In genomic region chr5:116421791-116422481, GRCm38 (mm10) we compare ENCODE assay signal across 9 mouse cellular contexts. TPM values are rescaled to one million over a fixed set of nuclear protein-coding genes. Genes with fewer than 3 reads are reported as not detected.
A peak's percentile ranks its signal among the peaks of the same experiment; 100 is the strongest.
DNase-seq lines count a peak whose midpoint lies in the region; ATAC-seq lines count a peak whose summit lies in the region.
"Had no signal": no experiment of that assay in that cellular context is flagged by ENCODE, and none has a peak within 500 bp of the region (broad histone marks: within the 10 kb centered on the region; RNA-seq: fewer than 3 reads in every experiment).

No protein-coding gene starts in this region.

- H3K4me3 ChIP-seq in embryonic facial prominence, embryonic 11.5 days (ENCODE audit: low read depth, low read length) = peak overlapping the region; percentile 31
- H3K4me3 ChIP-seq in hindbrain, embryonic 15.5 days = peak overlapping the region; percentile 14; the same call in 1 of the 2 replicates
- H3K4me3 ChIP-seq: megakaryocyte, embryonic 14.5 days had no signal

- peak; percentile 14 for DNase-seq in kidney, postnatal 10 days
- DNase-seq in kidney, postnatal 14 days = no peak
- no peak for DNase-seq in embryonic facial prominence, embryonic 11.5 days (ENCODE audit: low spot score)
- peak; percentile 26 to 36 for DNase-seq in lung, postnatal 4 days
- no peak for DNase-seq in layer of hippocampus, postnatal 10 days (ENCODE audit: low spot score in 2 of 2)
- DNase-seq in left cerebral cortex, postnatal 36 days (ENCODE audit: low spot score in 2 of 2) = no peak

- H3K4me1 ChIP-seq in embryonic facial prominence, embryonic 11.5 days (ENCODE audit: control insufficient read depth, insufficient read depth, low read length) = peaks cover 10% of the 10 kb centered on the region; the same call in 1 of the 2 replicates
- peaks cover 24% of the 10 kb centered on the region for H3K4me1 ChIP-seq in hindbrain, embryonic 15.5 days (replicated peaks)
- H3K4me1 ChIP-seq: megakaryocyte, embryonic 14.5 days had no signal

- H3K9me3 ChIP-seq in embryonic facial prominence, embryonic 11.5 days (replicated peaks; ENCODE audit: control insufficient read depth, low read length) = no peaks in the 10 kb centered on the region
- no peaks in the 10 kb centered on the region for H3K9me3 ChIP-seq in hindbrain, embryonic 15.5 days

- H3K4me2 ChIP-seq in embryonic facial prominence, embryonic 11.5 days (ENCODE audit: low read depth, low read length) = peak overlapping the region; percentile 61
- H3K4me2 ChIP-seq in hindbrain, embryonic 15.5 days = peak overlapping the region; percentile 51

- H3K27ac ChIP-seq in embryonic facial prominence, embryonic 11.5 days (replicated peaks; ENCODE audit: low read depth, low read length) = no peak overlapping the region
- H3K27ac ChIP-seq in hindbrain, embryonic 15.5 days (replicated peaks) = peak overlapping the region; percentile 7; the same call in 1 of the 2 replicates

- intact Hi-C loops in left cerebral cortex, postnatal 36 days (cut with DNase I) = no loop called here

- H3K9ac ChIP-seq in embryonic facial prominence, embryonic 11.5 days (replicated peaks; ENCODE audit: low read length) = peak overlapping the region; percentile 52
- H3K9ac ChIP-seq in hindbrain, embryonic 15.5 days = no peak overlapping the region

- WGBS in embryonic facial prominence, embryonic 11.5 days = 54% methylated on average over 22 of the region's 22 CpGs
- 60% methylated on average over 22 of the region's 22 CpGs for WGBS in hindbrain, embryonic 15.5 days

- no peaks in the 10 kb centered on the region for H3K36me3 ChIP-seq in embryonic facial prominence, embryonic 11.5 days (replicated peaks; ENCODE audit: control insufficient read depth, insufficient read depth, low read depth, low read length)
- no peaks in the 10 kb centered on the region for H3K36me3 ChIP-seq in hindbrain, embryonic 15.5 days

- no peaks in the 10 kb centered on the region for H3K27me3 ChIP-seq in embryonic facial prominence, embryonic 11.5 days (ENCODE audit: control insufficient read depth, insufficient read depth, low read length)
- H3K27me3 ChIP-seq in hindbrain, embryonic 15.5 days = 0 out of 2 replicates have a peak, but pooled peaks cover 4% of the 10 kb centered on the region
- H3K27me3 ChIP-seq: megakaryocyte, embryonic 14.5 days had no signal

- ATAC-seq in embryonic facial prominence, embryonic 11.5 days (replicated peaks; ENCODE audit: insufficient number of reproducible peaks, low FRiP score, low TSS enrichment, low read depth) = no peak
- ATAC-seq in hindbrain, embryonic 15.5 days (ENCODE audit: low FRiP score, low read depth) = no peak
- ATAC-seq in activated CD4-positive, CD25-positive, alpha-beta regulatory T cell, adult 4 months = no peak

RNA-seq across cellular contexts. Expression of gene Hspb8, which starts 0.7 kb away (rescaled TPM):
- polyA plus RNA-seq in embryonic facial prominence, embryonic 11.5 days (2014; fragmentation: Nextera tagmentation; extraction: Ambion mirVana) = 6.7 and 9.1 TPM in 2 replicates
- 6.7 and 8.7 TPM in 2 replicates for polyA plus RNA-seq in hindbrain, embryonic 15.5 days (2015; fragmentation: Nextera tagmentation; extraction: Ambion mirVana)
- 1 to 10 TPM; 7.3 to 9.1 TPM for total RNA-seq in layer of hippocampus, postnatal 10 days (2021)
- not detected for polyA plus RNA-seq in activated CD4-positive, CD25-positive, alpha-beta regulatory T cell, adult 4 months (2017; shearing (Covaris generic))
- total RNA-seq in left cerebral cortex, postnatal 36 days (2021) = 10 to 100 TPM in 1 of 2 experiments, 1 to 10 TPM in 1; 8.7 to 12.7 TPM

Comparison
In these comparisons a context has a peak if more than half of its experiments do, and no peak if none do; other contexts are left out.
1. DNase-seq: peak in kidney, postnatal 10 days (single experiment) and lung, postnatal 4 days (2 of 2); none in kidney, postnatal 14 days (single experiment), embryonic facial prominence, embryonic 11.5 days (single experiment), layer of hippocampus, postnatal 10 days (0 of 2) and left cerebral cortex, postnatal 36 days (0 of 2).